Mouse (Mus musculus): Measurements from ENCODE around the gene Ino80d.

DNA sequence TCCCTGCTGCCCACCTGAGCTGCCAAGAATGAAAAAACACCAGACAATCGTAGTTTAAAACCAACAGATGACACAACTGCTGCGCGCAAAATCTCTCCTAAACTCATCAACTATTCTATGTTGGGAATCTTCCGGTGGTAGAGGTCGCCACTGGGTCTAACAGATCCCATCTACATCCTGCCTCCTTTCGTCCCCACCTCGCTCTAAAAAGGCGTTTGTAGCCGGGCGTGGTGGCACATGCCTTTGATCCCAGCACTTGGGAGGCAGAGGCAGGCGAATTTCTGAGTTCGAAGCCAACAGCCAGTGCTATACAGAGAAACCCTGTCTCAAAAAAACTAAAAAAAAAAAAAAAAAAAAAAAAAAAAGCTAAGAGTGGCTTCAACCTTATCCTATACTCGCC, 25.8 kb upstream of the Ino80d start:
- TF ChIP-seq CTCF (IDR thresholded peaks at IDR 0.05; ENCODE audit: extremely low read depth, insufficient read length, insufficient replicate concordance, low read depth, low read length) (no peak), POLR2A (IDR thresholded peaks at IDR 0.05; ENCODE audit: low read depth, low read length) (no peak)
